Mouse (Mus musculus): Measurements from ENCODE around the gene 2300002M23Rik. TPM values are rescaled to one million over a fixed set of nuclear protein-coding genes. Genes with fewer than 3 reads are reported as not detected.

Gene 2300002M23Rik
- total and polyA plus RNA-seq, 2 experiments from 2014 or later: not detected

- 91% methylated on average over 1 of the region's 1 CpGs for whole genome bisulfite sequencing
- TF ChIP-seq CTCF (IDR thresholded peaks at IDR 0.05; ENCODE audit: low read depth) (peak; percentile 38), EP300 (IDR thresholded peaks at IDR 0.05; ENCODE audit: low read depth) (no peak)
- Histone ChIP-seq H3K4me3 (ENCODE audit: low read depth, low read length) (no peak overlapping the region), H3K9me3 (replicated peaks; ENCODE audit: control insufficient read depth, low read length) (no peaks in the 10 kb centered on the region; the same call in 1 of the 2 replicates), H3K27me3 (ENCODE audit: control insufficient read depth, insufficient read depth, low read length) (0 out of 2 replicates have a peak, but pooled peaks cover 5% of the 10 kb centered on the region), H3K4me2 (ENCODE audit: low read depth, low read length) (no peak overlapping the region), H3K36me3 (replicated peaks; ENCODE audit: control insufficient read depth, insufficient read depth, low read length) (no peaks in the 10 kb centered on the region), H3K27ac (ENCODE audit: low read depth) (no peak overlapping the region), H3K9ac (replicated peaks; ENCODE audit: low read depth, low read length) (no peak overlapping the region), H3K4me1 (ENCODE audit: control insufficient read depth, insufficient read depth) (no peaks in the 10 kb centered on the region)
- DNase-seq (ENCODE audit: low spot score) (no peak), ATAC-seq (ENCODE audit: insufficient read depth, low read depth) (no peak)
Measured at GRCm38 (mm10) chr17:35582900-35583299, 15.7 kb downstream of the 2300002M23Rik start.

GRCm38 (mm10) chr17:35584330-35584937 lies 17.2 kb downstream of the 2300002M23Rik start:
- TF ChIP-seq EP300 (IDR thresholded peaks at IDR 0.05; ENCODE audit: low read depth) (no peak), CTCF (IDR thresholded peaks at IDR 0.05; ENCODE audit: low read depth) (peak; percentile 83)
- Histone ChIP-seq H3K9me3 (replicated peaks; ENCODE audit: control insufficient read depth, low read length) (no peaks in the 10 kb centered on the region; the same call in 1 of the 2 replicates), H3K4me2 (ENCODE audit: low read depth, low read length) (peak overlapping the region; percentile 42), H3K9ac (replicated peaks; ENCODE audit: low read depth, low read length) (no peak overlapping the region), H3K4me1 (ENCODE audit: control insufficient read depth, insufficient read depth) (no peaks in the 10 kb centered on the region), H3K36me3 (replicated peaks; ENCODE audit: control insufficient read depth, insufficient read depth, low read length) (no peaks in the 10 kb centered on the region), H3K27me3 (ENCODE audit: control insufficient read depth, insufficient read depth, low read length) (0 out of 2 replicates have a peak, but pooled peaks cover 5% of the 10 kb centered on the region), H3K27ac (ENCODE audit: low read depth) (no peak overlapping the region), H3K4me3 (ENCODE audit: low read depth, low read length) (no peak overlapping the region)
- ATAC-seq (ENCODE audit: insufficient read depth, low read depth) (peak; percentile 78), DNase-seq (ENCODE audit: low spot score) (peak; percentile 61)
- WGBS: 11% methylated on average over 16 of the region's 16 CpGs

GRCm38 (mm10) chr17:35587291-35587690 lies 20.0 kb downstream of the 2300002M23Rik start:
- Histone ChIP-seq H3K27ac (ENCODE audit: low read depth) (no peak overlapping the region), H3K9me3 (replicated peaks; ENCODE audit: control insufficient read depth, low read length) (no peaks in the 10 kb centered on the region; the same call in 1 of the 2 replicates), H3K27me3 (ENCODE audit: control insufficient read depth, insufficient read depth, low read length) (0 out of 2 replicates have a peak, but pooled peaks cover 5% of the 10 kb centered on the region), H3K9ac (replicated peaks; ENCODE audit: low read depth, low read length) (no peak overlapping the region), H3K4me1 (ENCODE audit: control insufficient read depth, insufficient read depth) (no peaks in the 10 kb centered on the region), H3K4me3 (ENCODE audit: low read depth, low read length) (no peak overlapping the region), H3K36me3 (replicated peaks; ENCODE audit: control insufficient read depth, insufficient read depth, low read length) (no peaks in the 10 kb centered on the region), H3K4me2 (ENCODE audit: low read depth, low read length) (no peak overlapping the region)
- no peak for TF ChIP-seq CTCF (IDR thresholded peaks at IDR 0.05; ENCODE audit: low read depth)
- TF ChIP-seq EP300 (IDR thresholded peaks at IDR 0.05; ENCODE audit: low read depth): no peak
- 68% methylated on average over 1 of the region's 1 CpGs for WGBS
- ATAC-seq (ENCODE audit: insufficient read depth, low read depth): no peak
- DNase-seq (ENCODE audit: low spot score): no peak

GRCm38 (mm10) chr17:35588387-35588786 lies 21.1 kb downstream of the 2300002M23Rik start:
- TF ChIP-seq CTCF (IDR thresholded peaks at IDR 0.05; ENCODE audit: low read depth): no peak
- no peak for TF ChIP-seq EP300 (IDR thresholded peaks at IDR 0.05; ENCODE audit: low read depth)
- no peak for ATAC-seq (ENCODE audit: insufficient read depth, low read depth)
- WGBS: 25% methylated on average over 4 of the region's 4 CpGs

GRCm38 (mm10) chr17:35590410-35591218 lies 23.4 kb downstream of the 2300002M23Rik start:
- no peak overlapping the region for H3K4me3 ChIP-seq (ENCODE audit: low read depth, low read length)
- no peak for TF ChIP-seq EP300 (IDR thresholded peaks at IDR 0.05; ENCODE audit: low read depth)
- TF ChIP-seq CTCF (IDR thresholded peaks at IDR 0.05; ENCODE audit: low read depth): peak; percentile 81
- no peaks in the 10 kb centered on the region for H3K36me3 ChIP-seq (replicated peaks; ENCODE audit: control insufficient read depth, insufficient read depth, low read length)
- no peak overlapping the region for H3K9ac ChIP-seq (replicated peaks; ENCODE audit: low read depth, low read length)
- H3K27me3 ChIP-seq (ENCODE audit: control insufficient read depth, insufficient read depth, low read length): 0 out of 2 replicates have a peak, but pooled peaks cover 1% of the 10 kb centered on the region
- H3K9me3 ChIP-seq (replicated peaks; ENCODE audit: control insufficient read depth, low read length): no peaks in the 10 kb centered on the region; the same call in 1 of the 2 replicates
- H3K4me1 ChIP-seq (ENCODE audit: control insufficient read depth, insufficient read depth): no peaks in the 10 kb centered on the region
- ATAC-seq (ENCODE audit: insufficient read depth, low read depth) (peak; percentile 60), DNase-seq (ENCODE audit: low spot score) (peak; percentile 73)
- WGBS: 43% methylated on average over 21 of the region's 21 CpGs
- 0 out of 2 replicates have a peak overlapping the region, but pooled peaks have one; percentile 1 for H3K4me2 ChIP-seq (ENCODE audit: low read depth, low read length)
- H3K27ac ChIP-seq (ENCODE audit: low read depth): no peak overlapping the region

More at GRCm38 (mm10) chr17:35588387-35588786, 21.1 kb downstream of the 2300002M23Rik start:
- Histone ChIP-seq H3K4me3 (ENCODE audit: low read depth, low read length) (no peak overlapping the region), H3K27ac (ENCODE audit: low read depth) (no peak overlapping the region), H3K36me3 (replicated peaks; ENCODE audit: control insufficient read depth, insufficient read depth, low read length) (no peaks in the 10 kb centered on the region), H3K4me1 (ENCODE audit: control insufficient read depth, insufficient read depth) (no peaks in the 10 kb centered on the region), H3K27me3 (ENCODE audit: control insufficient read depth, insufficient read depth, low read length) (0 out of 2 replicates have a peak, but pooled peaks cover 5% of the 10 kb centered on the region), H3K9me3 (replicated peaks; ENCODE audit: control insufficient read depth, low read length) (no peaks in the 10 kb centered on the region; the same call in 1 of the 2 replicates), H3K4me2 (ENCODE audit: low read depth, low read length) (no peak overlapping the region), H3K9ac (replicated peaks; ENCODE audit: low read depth, low read length) (no peak overlapping the region)
- DNase-seq (ENCODE audit: low spot score): no peak

All from heart, postnatal 0 days (tissue).